Mouse (Mus musculus) kidney, adult 2 months (tissue): ENCODE measurements around the gene Shprh.

Source experiments
- CTCF ChIP-seq: fragments of 200-500 bp; conservative IDR thresholded peaks from 2 replicates; pipeline ENCODE4 v1.5.1; 2011; ENCODE audit warnings: low read depth, mild to moderate bottlenecking, control low read depth, low read length, moderate library complexity, mixed read lengths; ENCODE audit not compliant: insufficient read depth, insufficient read length
- POLR2A ChIP-seq: fragments of 200-500 bp; IDR thresholded peaks from one replicate; pipeline ENCODE4 v1.6.1; 2011; ENCODE audit warnings: low read depth, low read length, control low read depth

- TF ChIP-seq POLR2A (no peak), CTCF (no peak)
These were observed 30.9 kb downstream of the Shprh start for GRCm38 (mm10) chr10:11180077-11180476.
